Mouse (Mus musculus): Measurements from ENCODE around the gene Ksr1.

DNA sequence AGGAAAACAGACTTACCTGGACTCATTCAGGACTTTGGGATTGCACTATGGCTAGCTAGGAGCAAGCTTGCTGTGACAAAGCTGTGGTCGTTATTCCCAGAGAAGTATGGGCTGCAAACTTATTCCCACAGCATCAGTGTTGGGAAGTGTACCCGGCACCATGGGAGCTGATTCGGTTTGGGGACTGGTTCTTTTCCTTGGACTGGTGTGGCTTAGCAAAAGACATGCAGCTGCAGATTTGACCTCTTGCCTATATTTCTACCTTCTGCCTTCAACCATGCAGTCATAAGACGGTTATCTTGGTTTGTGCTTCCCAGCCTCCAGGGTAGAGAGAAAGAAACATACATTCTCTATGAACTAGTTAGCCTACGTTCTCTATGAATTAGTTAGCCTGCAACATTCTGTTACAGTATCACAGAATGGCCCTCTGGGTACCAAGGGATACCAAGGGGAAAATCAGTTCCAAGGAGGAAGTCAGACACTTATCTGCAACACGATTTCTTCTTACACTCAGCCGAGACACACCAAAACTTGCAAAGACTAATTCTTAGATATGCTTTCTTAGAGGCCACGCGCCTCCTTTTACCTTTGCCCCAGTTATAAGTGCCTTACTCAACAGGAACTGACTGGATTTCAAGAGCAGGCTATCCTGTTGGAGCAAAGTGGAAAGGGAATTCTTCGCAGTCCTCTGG, 159.8 kb downstream of the Ksr1 start:
- TF ChIP-seq POLR2A (IDR thresholded peaks at IDR 0.05; ENCODE audit: borderline replicate concordance, control insufficient read depth, low read depth, low read length) (no peak), CTCF (IDR thresholded peaks at IDR 0.05; ENCODE audit: control insufficient read depth, insufficient read depth, low read length) (no peak)

All from bone marrow, adult 2 months (tissue).